Mouse (Mus musculus) kidney, embryonic 16.5 days (tissue): ENCODE data around the gene Prr14. TPM values are rescaled to one million over a fixed set of nuclear protein-coding genes. Genes with fewer than 3 reads are reported as not detected.

ENCODE experiments used
- microRNA-seq: library from miRNA; unstranded; fragments of <30 nt; microRNA quantifications from one replicate; pipeline ENCODE4, GENCODE M21; 2016
- polyA plus RNA-seq: library from polyadenylated mRNA; unstranded; fragments of >200 nt; fragmentation: Nextera tagmentation; extraction: Ambion mirVana; gene quantifications from 2 replicates; pipeline ENCODE4 v1.2.1, GENCODE M21; 2015

The Prr14 gene
- polyA plus RNA-seq, 1 experiment from 2014 or later = 41.9 TPM

Small RNA genes lying within 50 kb of the gene (microRNA-seq; reads per million reads assigned to microRNA genes)
- gene Gm47278 = not detected
- not detected for gene Mir7060

Other genes with a start within 250 kb of the Prr14 start
- gene Zfp553, start 226.6 kb upstream of the Prr14 start, polyA plus RNA-seq = 45.2 and 46.0 TPM in 2 replicates
- gene Sept1, start 226.5 kb upstream of the Prr14 start, polyA plus RNA-seq = 18.6 and 26.6 TPM in 2 replicates
- 60.5 and 64.3 TPM in 2 replicates for gene Zfp771, start 215.3 kb upstream of the Prr14 start, polyA plus RNA-seq
- 196 and 200 TPM in 2 replicates for gene Dctpp1, start 198.9 kb upstream of the Prr14 start, polyA plus RNA-seq
- gene Sephs2, start 185.6 kb upstream of the Prr14 start, polyA plus RNA-seq = 105 and 108 TPM in 2 replicates
- gene Itgal, start 163.4 kb upstream of the Prr14 start, polyA plus RNA-seq = 1.0 and 1.4 TPM in 2 replicates
- 25.4 and 25.5 TPM in 2 replicates for gene Zfp768, start 114.0 kb upstream of the Prr14 start, polyA plus RNA-seq
- gene Zfp747, start 83.6 kb upstream of the Prr14 start, polyA plus RNA-seq = 10.6 and 11.3 TPM in 2 replicates
- 6.8 and 7.0 TPM in 2 replicates for gene 9130019O22Rik, start 72.4 kb upstream of the Prr14 start, polyA plus RNA-seq
- gene E430018J23Rik, start 66.0 kb upstream of the Prr14 start, polyA plus RNA-seq = 8.3 and 8.8 TPM in 2 replicates
- gene Zfp764, start 52.8 kb upstream of the Prr14 start, polyA plus RNA-seq = 9.0 and 9.5 TPM in 2 replicates
- gene Zfp688, start 37.5 kb upstream of the Prr14 start, polyA plus RNA-seq = 28.1 and 32.0 TPM in 2 replicates
- gene Zfp689, start 10.5 kb upstream of the Prr14 start, polyA plus RNA-seq = 8.4 TPM in 2 replicates
- 12.2 and 13.1 TPM in 2 replicates for gene Fbrs, start 19.6 kb downstream of the Prr14 start, polyA plus RNA-seq
- gene Srcap, start 52.4 kb downstream of the Prr14 start, polyA plus RNA-seq = 39.6 and 44.1 TPM in 2 replicates
- 16.2 and 22.4 TPM in 2 replicates for gene Gm42715, start 60.0 kb downstream of the Prr14 start, polyA plus RNA-seq
- 10.5 and 10.6 TPM in 2 replicates for gene Tmem265, start 101.8 kb downstream of the Prr14 start, polyA plus RNA-seq
- 40.7 and 46.7 TPM in 2 replicates for gene Phkg2, start 113.7 kb downstream of the Prr14 start, polyA plus RNA-seq
- gene Ccdc189, start 129.0 kb downstream of the Prr14 start, polyA plus RNA-seq = 16.7 and 17.6 TPM in 2 replicates
- 50.6 and 51.4 TPM in 2 replicates for gene Rnf40, start 129.2 kb downstream of the Prr14 start, polyA plus RNA-seq
- 19.8 and 22.1 TPM in 2 replicates for gene Zfp629, start 156.2 kb downstream of the Prr14 start, polyA plus RNA-seq
- 50.5 and 54.5 TPM in 2 replicates for gene Bcl7c, start 249.3 kb downstream of the Prr14 start, polyA plus RNA-seq